Mouse (Mus musculus): ENCODE measurements around the gene Acod1. TPM values are rescaled to one million over a fixed set of nuclear protein-coding genes. Genes with fewer than 3 reads are reported as not detected.

Gene Acod1
- total RNA-seq, 2 experiments from 2014 or later = not detected

DNA sequence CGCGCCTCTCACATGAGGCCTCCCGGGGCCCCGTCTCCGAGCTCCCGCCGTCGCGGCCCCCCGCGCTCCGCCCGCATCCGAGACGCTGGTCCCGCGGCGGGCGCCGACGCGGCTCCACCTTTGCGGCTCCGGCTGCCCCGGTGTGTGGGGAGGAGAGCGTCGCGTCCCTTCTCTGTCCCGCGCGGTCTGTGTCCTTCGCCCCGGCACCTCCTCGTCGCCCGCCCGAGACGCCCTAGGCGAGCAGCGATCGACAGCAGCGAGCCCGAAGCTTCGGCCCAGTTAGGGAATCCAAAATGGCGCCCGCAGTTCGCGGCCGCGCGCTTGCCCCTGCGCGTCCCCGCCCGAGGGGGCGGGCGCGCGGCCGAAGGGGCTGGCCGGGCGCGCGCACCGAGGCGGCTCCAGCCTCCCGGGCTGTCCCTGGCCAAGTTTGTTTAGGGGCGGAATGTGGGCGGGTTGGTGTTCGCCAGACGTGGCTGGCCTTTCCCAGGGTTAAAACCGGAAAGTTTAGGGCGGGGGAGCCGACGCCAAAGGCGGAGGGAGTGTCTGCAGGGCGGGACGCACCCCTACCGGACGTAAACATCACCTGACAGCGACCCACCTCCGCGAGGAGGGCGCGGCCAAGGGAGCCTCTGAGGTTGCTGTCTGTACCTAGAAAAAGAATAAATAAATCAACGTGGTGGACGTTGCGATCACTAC lies 52.6 kb downstream of the Acod1 start, which contains the start of gene Fbxl3:
Fbxl3 (minus strand) TSS at position 329 of the 696 bp plus-strand sequence.
- intact Hi-C loops (cut with DNase I; ENCODE audit: low total_unique reads) = no loop called here
- peak; percentile 92 for DNase-seq

- no peak for DNase-seq
- intact Hi-C loops (cut with DNase I; ENCODE audit: low total_unique reads) = no loop called here
Measured at GRCm38 (mm10) chr14:103100296-103100695, 53.5 kb downstream of the Acod1 start.

DNA sequence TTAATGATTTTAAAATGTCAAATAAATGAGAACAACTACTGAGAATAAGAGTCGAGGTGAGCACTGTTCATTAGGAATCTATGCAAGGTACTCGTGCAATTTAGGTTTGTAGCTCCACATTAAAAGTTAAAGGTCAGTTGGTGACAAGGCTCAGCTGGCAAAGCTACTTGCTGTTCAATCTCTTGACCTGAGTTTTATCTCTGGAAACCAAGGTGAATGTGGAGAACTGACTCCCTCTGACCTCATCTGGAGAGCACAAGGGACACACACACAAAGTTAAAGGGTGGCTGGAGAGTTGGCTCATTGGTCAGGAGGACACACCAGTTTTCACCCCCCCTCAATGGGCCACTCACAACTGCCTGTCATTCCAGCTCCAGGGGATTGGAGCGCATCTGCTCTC lies 54.4 kb downstream of the Acod1 start:
- DNase-seq = no peak
- intact Hi-C loops (cut with DNase I; ENCODE audit: low total_unique reads) = no loop called here

DNA sequence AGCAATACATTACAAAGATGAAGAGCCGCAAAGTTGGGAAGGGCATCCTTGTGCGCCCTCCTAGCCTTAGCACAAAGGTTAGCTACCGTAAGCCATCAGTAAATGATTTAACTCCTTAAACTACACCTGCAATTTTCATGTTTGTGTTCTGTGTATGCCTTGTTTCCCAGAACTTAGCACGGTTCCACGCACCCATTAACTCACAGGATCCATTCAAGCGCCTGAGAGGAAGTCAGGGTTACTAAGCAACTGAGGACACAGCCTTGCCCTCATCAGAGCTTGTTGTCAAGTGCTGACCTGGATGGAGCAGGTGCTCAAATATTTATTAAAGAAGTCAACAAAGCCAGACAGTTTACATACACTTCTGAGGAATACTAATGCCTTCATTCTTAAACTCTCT lies 55.5 kb downstream of the Acod1 start:
- no peak for DNase-seq
- intact Hi-C loops (cut with DNase I; ENCODE audit: low total_unique reads) = no loop called here

GRCm38 (mm10) chr14:103102731-103103335 lies 56.1 kb downstream of the Acod1 start:
- intact Hi-C loops (cut with DNase I; ENCODE audit: low total_unique reads) = no loop called here

More at GRCm38 (mm10) chr14:103102731-103103335, 56.1 kb downstream of the Acod1 start:
- DNase-seq = no peak

Other genes starting within 250 kb of the Acod1 start
- 10 to 100 TPM; 16.7 to 20.2 TPM for gene Kctd12, start 64.3 kb upstream of the Acod1 start, total RNA-seq (2021)
- 1 to 10 TPM; 7.2 to 8.2 TPM for gene Cln5, start 23.2 kb downstream of the Acod1 start, total RNA-seq (2021)
- 10 to 100 TPM; 33.7 to 39.5 TPM for gene Fbxl3, start 52.6 kb downstream of the Acod1 start, total RNA-seq (2021)

Data from gastrocnemius, postnatal 14 days (tissue).